Mouse (Mus musculus) C2C12 (cell line): Measurements from ENCODE around the gene Gprc5b.

Experiments
- CTCF ChIP-seq: IDR thresholded peaks from one replicate; pipeline ENCODE4 v1.5.1; 2011; ENCODE audit not compliant: control insufficient read depth, insufficient read depth, insufficient read length
- MAX ChIP-seq: IDR thresholded peaks from one replicate; pipeline ENCODE4 v1.6.1; 2011; ENCODE audit warnings: mild to moderate bottlenecking, control low read depth
- MYOD1 ChIP-seq: IDR thresholded peaks from one replicate; pipeline ENCODE4 v1.6.1; 2011; ENCODE audit warnings: low read depth; ENCODE audit not compliant: control insufficient read depth, insufficient read length
- MYOG ChIP-seq: IDR thresholded peaks from one replicate; pipeline ENCODE4 v1.6.1; 2011; ENCODE audit not compliant: control insufficient read depth, insufficient read length; ENCODE audit errors: extremely low read depth

DNA sequence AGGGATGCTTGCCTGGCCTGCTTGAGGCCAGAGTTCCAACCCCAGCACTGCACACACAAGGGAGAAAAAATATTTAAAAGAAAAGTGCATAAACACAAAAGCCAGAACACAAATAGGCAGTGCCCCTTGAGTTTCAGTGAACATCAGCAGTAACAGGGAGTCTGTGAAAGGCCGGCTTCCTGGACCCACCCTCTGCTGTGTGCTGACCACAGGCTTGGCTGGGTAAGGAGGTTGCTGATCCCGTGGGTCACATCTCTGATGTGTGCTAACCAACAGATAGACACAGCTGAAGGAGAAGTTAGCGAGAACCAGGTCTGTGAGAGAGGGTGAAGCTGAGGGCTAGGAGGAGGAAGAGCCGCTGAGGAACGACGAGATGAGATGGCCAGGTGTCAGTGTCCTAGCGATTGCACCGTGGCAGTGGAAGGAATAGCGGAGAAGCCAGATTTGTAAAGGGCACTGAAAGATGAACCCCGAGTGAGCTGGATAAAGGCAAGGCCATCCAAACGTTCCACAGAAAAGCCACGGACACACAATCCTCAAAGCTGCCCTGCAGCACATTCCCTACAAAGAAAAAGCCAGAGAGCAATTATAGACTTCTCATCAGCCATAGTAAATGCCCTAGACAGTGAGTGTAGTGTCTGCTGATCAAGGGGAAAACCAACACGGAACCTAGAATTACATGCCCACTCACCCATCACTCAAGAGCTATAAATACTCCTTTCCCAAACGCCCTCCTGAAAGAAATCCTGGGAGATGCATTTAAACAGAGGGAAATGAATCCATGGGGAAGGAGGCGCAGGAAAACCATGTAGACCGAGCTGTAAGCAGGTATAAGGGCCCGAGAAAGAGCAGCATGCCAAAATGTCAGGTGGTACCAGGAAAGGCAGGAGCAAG is 63.3 kb downstream of the Gprc5b start:
- TF ChIP-seq CTCF (no peak), MYOG (no peak), MYOD1 (no peak), MAX (no peak)
